Mouse (Mus musculus) Patski (cell line): Measurements from ENCODE around the gene Sez6l2. TPM values are rescaled to one million over a fixed set of nuclear protein-coding genes. Genes with fewer than 3 reads are reported as not detected.

Experiments used
- ATAC-seq: fragments of 100-300 bp; one replicate; pipeline ENCODE4 v1.8.0; 2021
- CTCF ChIA-PET: fragments of 350-600 bp; sonication (Branson Sonifier 250); formaldehyde crosslinking; loops from one replicate; lab custom pipeline; 2022; ENCODE audit warnings: inconsistent platforms; lab: Charles Lee
- POLR2A ChIA-PET: fragments of 350-600 bp; sonication (Branson Sonifier 250); formaldehyde crosslinking; loops from one replicate; lab custom pipeline; 2022; ENCODE audit warnings: antibody characterized with exemption, inconsistent platforms; lab: Charles Lee
- DNase-seq: peaks from one replicate; pipeline ENCODE4 v3.0.0-alpha.2; 2011; ENCODE audit warnings: low read depth, low spot score
- H3K27me3 ChIP-seq: fragments of 371-371 bp; one replicate; pipeline ENCODE4 v1.5.1; 2021
- CTCF ChIP-seq: fragments of 100-300 bp; IDR thresholded peaks from one replicate; pipeline ENCODE4 v1.5.1; 2021
- in situ Hi-C: fragments of 300-500 bp; cut with MboI; formaldehyde crosslinking; loops from 3 replicates; pipeline ENCODE4 v1.11.1; 2018; ENCODE audit warnings: low pct_unique_long_range_greater_than_20kb, mixed read lengths
- polyA plus RNA-seq: library from polyadenylated mRNA; unstranded; gene quantifications from one replicate; pipeline ENCODE4 v1.2.3, GENCODE M21; 2021

The Sez6l2 gene
- polyA plus RNA-seq, 1 experiment from 2014 or later, result 0.08 TPM

DNA sequence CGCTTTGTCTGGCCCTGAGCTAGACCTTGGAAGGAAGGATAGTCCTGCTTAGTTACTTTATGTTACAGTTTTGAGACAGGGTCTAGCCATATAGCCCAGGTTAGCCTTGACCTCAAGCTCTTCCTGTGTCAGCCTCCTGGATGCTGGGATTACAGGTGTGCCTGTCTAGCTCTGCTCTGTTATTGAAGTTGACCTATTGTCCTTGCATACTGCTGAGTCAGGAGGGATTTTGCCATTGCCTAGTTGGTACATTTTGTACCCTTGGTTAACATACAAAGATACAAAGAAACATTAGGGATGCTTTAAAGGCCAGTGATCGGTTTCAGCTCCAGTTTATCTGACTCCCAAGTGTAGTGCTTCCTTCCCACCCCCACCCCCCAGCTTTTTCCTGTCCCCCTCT lies 17.7 kb upstream of the Sez6l2 start:
- TF ChIP-seq CTCF, result no peak
- ChIA-PET CTCF (no interaction called here), POLR2A (no interaction called here)
- in situ Hi-C loops, result no loop called here
- H3K27me3 ChIP-seq, result no peaks in the 10 kb centered on the region
- DNase-seq (no peak), ATAC-seq (no peak)

DNA sequence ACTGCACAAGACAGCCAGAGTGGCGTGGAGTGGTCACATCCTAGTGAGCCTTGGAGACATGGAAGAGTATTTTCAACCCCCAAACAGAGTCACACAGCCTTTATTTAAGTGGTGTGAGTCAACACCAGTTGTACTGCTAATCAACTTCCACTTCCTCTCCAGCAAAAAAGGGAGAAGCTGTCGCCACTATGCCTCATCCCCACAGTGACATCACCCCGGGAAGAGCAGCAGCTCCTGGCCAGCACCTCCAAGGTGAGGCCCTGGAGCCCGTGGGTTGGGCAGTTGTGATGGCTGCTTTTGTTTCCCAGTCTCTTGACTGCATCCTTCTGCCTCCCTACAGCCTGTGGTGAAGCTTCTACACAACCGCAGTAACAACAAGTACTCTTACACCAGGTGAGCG lies 9.2 kb upstream of the Sez6l2 start:
- POLR2A ChIA-PET, result no interaction called here
- TF ChIP-seq CTCF, result no peak
- DNase-seq (no peak), ATAC-seq (no peak)
- CTCF ChIA-PET, result interaction anchor here (0.6 kb wide), 1 partner anchor 157 kb away, joined by 4 read pairs; no protein-coding TSS in a partner anchor
- in situ Hi-C loops, result no loop called here
- no peaks in the 10 kb centered on the region for H3K27me3 ChIP-seq

DNA sequence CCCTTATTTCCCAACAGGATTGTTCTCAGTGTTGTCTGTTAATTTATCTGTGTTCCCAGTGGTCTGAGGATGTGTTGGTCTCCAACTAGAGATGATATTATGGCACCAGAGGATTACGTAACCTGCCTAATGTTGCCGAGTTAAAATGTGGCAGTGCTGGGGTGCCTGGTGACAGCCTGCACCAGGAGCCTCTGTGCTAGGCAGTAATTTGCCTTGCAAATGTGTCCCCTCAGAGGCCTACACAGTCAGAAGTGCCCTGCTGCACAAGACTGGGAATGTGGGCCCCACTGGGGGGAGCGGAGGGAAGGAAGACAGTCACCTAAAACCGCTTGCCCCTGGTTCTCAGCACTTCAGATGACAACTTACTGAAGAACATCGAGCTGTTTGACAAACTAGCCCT lies 8.6 kb upstream of the Sez6l2 start:
- DNase-seq, result no peak
- ATAC-seq, result no peak
- POLR2A ChIA-PET, result no interaction called here
- no peaks in the 10 kb centered on the region for H3K27me3 ChIP-seq
- CTCF ChIA-PET, result no interaction called here
- in situ Hi-C loops, result no loop called here
- no peak for TF ChIP-seq CTCF

DNA sequence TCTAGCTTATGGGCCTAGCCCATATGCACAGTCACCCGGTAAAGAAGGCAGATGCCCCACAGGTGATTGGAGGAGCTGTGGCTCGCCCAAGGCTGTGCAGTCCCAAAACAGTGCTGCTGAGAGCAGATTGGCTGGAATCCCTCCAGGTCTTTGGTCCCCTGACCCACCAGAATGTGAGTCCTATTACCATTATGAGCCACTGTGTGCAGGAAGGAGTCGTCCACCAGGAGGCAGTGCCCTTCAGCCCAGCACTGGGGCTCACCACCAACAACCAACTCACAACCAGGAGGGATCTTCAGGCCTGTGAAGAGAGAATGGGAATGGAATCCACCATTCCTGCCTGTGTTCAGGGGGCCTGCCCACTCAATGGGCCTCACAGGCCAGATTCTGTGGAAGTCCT lies 3.8 kb upstream of the Sez6l2 start:
- POLR2A ChIA-PET, result no interaction called here
- in situ Hi-C loops, result no loop called here

DNA sequence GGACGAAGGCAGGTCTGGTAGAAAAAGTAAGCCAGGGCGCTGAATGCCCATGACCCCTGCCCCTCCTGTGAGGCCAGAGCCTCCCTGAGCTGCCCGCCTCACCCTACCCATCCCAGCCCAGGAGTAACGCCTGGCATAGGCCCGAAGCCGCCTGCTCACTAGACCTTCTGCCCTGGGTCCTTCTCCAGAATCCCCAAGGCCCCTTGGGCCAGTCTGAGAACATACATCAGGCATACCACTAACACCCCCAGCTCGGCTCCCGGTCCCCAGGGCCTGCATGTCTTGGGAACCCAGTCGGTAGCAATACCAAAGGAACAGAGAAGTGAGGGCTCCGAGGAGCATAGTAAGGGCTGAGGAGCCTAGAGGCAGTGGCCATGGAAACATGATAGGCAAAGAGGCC lies 1.7 kb upstream of the Sez6l2 start:
- ATAC-seq, result no peak
- in situ Hi-C loops, result no loop called here
- no peak for TF ChIP-seq CTCF
- POLR2A ChIA-PET, result interaction anchor here (0.6 kb wide), 1 partner anchor 11 kb away, joined by 3 read pairs; no protein-coding TSS in a partner anchor
- H3K27me3 ChIP-seq, result peaks cover 24% of the 10 kb centered on the region
- CTCF ChIA-PET, result no interaction called here
- DNase-seq, result no peak

More for the DNA sequence above, 3.8 kb upstream of the Sez6l2 start:
- CTCF ChIA-PET, result interaction anchor here (0.8 kb wide), 1 partner anchor 132 kb away, joined by 3 read pairs; no protein-coding TSS in a partner anchor
- peaks cover 14% of the 10 kb centered on the region for H3K27me3 ChIP-seq
- TF ChIP-seq CTCF, result no peak
- no peak for ATAC-seq
- DNase-seq, result no peak

DNA sequence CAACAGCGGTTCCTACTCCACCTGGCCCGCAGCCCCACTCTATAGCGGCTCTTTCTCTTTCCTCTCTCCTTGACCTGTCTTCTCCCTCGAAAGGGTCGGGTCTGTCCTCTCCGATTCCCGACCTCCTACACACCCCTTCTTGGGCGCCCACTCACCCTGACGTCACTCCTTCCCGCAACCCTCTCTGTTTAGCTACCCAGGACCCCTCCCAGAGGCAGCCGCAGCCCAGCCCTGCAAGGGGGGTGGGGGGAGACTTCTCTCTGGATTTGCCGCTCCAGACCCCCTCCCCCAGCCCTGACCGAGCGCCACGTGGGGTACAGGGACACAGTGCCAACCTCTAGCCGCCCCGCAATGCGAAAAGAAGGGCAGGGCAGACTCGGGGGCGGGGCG lies 965 bp upstream of the Sez6l2 start, which contains the start of gene Asphd1:
Gene Asphd1 (minus strand): TSS at position 180 of the 390 bp plus-strand sequence.
- TF ChIP-seq CTCF, result no peak
- ATAC-seq (no peak), DNase-seq (no peak)
- POLR2A ChIA-PET, result no interaction called here
- peaks cover 24% of the 10 kb centered on the region for H3K27me3 ChIP-seq
- in situ Hi-C loops, result no loop called here
- CTCF ChIA-PET, result no interaction called here

DNA sequence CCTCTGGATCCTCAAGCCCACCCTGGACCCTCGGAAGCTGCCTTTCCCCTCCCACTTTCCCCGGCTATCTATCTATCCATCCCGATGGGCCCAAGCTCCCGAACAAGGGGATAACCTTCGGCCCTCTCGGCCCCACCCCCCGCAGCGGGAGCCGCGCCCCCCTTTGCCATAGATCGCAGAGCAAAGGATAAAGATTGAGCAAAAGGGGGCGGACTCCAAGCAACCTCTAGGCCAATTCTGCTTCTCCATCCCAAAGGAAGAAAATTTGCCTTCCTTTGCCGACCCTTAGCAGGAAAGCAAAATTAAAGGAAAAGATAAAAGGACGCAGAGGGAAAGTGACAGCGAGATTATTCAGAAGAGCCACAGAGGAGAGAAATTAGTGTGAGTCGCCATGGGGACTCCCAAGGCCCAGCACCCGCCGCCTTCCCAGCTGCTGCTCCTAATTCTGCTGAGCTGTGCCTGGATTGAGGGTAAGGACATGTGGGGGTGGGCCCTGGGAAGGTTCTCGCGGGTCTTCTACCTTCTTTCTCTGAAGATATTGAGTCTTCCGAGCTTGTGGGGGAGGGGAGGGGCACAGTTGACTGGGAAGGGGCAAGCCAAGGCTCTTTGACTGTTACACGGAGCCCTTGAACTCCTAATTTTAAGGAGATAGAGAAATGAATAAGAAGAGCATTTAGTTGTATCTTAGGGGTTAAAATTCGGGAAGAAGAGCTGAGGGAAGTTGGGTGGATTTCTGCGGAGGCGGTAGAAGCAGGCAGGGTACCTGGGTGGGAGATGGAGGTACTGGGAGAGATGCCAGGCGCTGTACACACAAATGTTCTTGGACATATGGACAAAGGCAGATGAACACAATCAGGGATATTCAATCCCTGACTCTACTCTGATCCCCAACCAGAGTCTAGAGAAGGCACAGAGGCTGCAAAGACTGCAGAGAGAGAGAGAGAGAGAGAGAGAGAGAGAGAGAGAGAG lies 568 bp downstream of the Sez6l2 start:
- POLR2A ChIA-PET, result interaction anchor here (0.7 to 1.0 kb wide), 3 partner anchors 10 to 133 kb away, joined by 3 read pairs; no protein-coding TSS in a partner anchor
- ATAC-seq (no peak), DNase-seq (no peak)
- TF ChIP-seq CTCF, result no peak
- peaks cover 24% of the 10 kb centered on the region for H3K27me3 ChIP-seq
- CTCF ChIA-PET, result interaction anchor here (1.6 kb wide), 1 partner anchor 118 kb away, joined by 4 read pairs; no protein-coding TSS in a partner anchor
- in situ Hi-C loops, result loop anchor here (5.0 kb wide), 1 partner anchor 119 kb away; the partner anchor contains the start of gene 4930451I11Rik

DNA sequence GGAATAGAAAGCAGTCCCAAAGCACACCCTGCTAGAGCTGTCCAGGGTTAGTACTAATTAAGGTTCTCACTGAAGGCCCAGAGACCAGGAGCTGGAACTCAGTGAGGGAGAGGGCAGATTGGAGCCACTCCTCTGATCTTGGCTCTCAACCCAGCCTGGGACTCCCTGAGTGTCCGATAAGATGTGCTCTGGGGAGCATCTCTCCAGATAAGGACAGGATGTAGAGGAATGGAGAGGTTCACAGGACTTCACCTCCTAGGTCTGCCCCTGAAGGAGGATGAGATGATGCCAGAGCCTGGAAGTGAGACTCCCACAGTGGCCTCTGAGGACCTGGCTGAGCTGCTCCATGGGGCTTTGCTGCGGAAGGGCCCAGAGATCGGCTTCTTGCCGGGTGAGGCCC lies 1.4 kb downstream of the Sez6l2 start:
- ATAC-seq (no peak), DNase-seq (no peak)
- H3K27me3 ChIP-seq, result peaks cover 24% of the 10 kb centered on the region
- POLR2A ChIA-PET, result interaction anchor here (1.0 kb wide), 1 partner anchor 9 kb away, joined by 3 read pairs; no protein-coding TSS in a partner anchor
- CTCF ChIA-PET, result interaction anchor here (1.6 kb wide), 1 partner anchor 119 kb away, joined by 4 read pairs; no protein-coding TSS in a partner anchor
- no peak for TF ChIP-seq CTCF
- in situ Hi-C loops, result loop anchor here (5.0 kb wide), 1 partner anchor 119 kb away; the partner anchor contains the start of gene 4930451I11Rik

DNA sequence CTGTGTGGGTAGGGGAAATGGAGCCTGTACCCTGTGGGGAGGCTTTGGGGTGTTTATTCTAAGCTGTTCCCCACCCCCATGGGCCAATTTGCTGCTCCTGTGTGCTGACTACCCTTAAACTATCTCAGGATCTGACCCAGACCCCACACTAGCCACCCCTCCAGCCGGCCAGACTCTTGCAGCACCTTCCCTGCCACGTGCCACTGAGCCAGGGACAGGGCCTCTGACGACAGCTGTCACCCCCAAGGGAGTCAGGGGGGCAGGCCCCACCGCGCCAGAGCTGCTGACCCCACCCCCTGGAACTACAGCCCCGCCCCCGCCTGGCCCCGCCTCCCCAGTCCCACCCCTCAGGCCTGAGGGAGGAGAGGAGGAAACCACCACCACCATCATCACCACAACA lies 2.3 kb downstream of the Sez6l2 start:
- peaks cover 24% of the 10 kb centered on the region for H3K27me3 ChIP-seq
- DNase-seq (no peak), ATAC-seq (no peak)
- in situ Hi-C loops, result loop anchor here (5.0 kb wide), 1 partner anchor 120 kb away; the partner anchor contains the start of gene 4930451I11Rik
- CTCF ChIA-PET, result interaction anchor here (0.7 kb wide), 1 partner anchor 118 kb away, joined by 3 read pairs; no protein-coding TSS in a partner anchor
- TF ChIP-seq CTCF, result no peak
- POLR2A ChIA-PET, result no interaction called here

DNA sequence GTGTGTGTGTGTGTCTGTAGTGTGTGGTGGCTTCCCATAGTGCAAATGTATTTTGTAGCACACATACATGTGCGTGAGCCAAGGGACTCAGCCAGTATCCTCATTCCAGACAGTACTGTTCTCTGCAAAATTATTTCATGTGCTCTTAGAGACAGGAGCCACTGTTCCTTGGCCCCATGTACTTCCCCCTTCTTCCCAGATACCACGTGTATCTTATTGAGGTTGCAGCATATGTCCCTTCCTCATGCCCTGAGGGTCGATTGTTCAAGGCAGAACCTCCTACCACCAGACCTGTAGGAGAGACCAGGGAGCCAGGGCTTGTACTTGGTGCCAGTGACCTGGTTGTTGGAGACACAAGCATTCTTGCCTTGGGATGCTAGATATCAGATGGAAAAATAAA lies 4.8 kb downstream of the Sez6l2 start:
- H3K27me3 ChIP-seq, result peaks cover 31% of the 10 kb centered on the region
- in situ Hi-C loops, result no loop called here
- ATAC-seq (no peak), DNase-seq (no peak)
- CTCF ChIA-PET, result no interaction called here
- POLR2A ChIA-PET, result no interaction called here
- no peak for TF ChIP-seq CTCF
